Mouse (Mus musculus) midbrain, embryonic 14.5 days (tissue): Measurements from ENCODE around the gene Ccdc59. TPM values are rescaled to one million over a fixed set of nuclear protein-coding genes. Genes with fewer than 3 reads are reported as not detected.

ENCODE experiments used
- ATAC-seq: fragments of 200-750 bp; cut with Nextera tagmentation; 2 replicates; pipeline ENCODE4 v1.8.0; 2017; ENCODE audit warnings: moderate number of reproducible peaks, moderate library complexity; ENCODE audit not compliant: low FRiP score, low TSS enrichment
- DNase-seq: peaks from one replicate; pipeline ENCODE4 v3.0.0-alpha.2; 2015
- H3K27ac ChIP-seq: fragments of 300-500 bp; sonication (generic); replicated peaks from 2 replicates; pipeline ENCODE4 v1.5.1; 2014; ENCODE audit warnings: mild to moderate bottlenecking, low read depth, low read length, moderate library complexity
- H3K27me3 ChIP-seq: fragments of 300-500 bp; sonication (generic); 2 replicates; pipeline ENCODE4 v1.6.1; 2014; ENCODE audit warnings: low read length, control low read depth, mixed read lengths; ENCODE audit not compliant: control insufficient read depth, insufficient read depth
- H3K36me3 ChIP-seq: fragments of 300-500 bp; sonication (generic); 2 replicates; pipeline ENCODE4 v1.6.1; 2014; ENCODE audit warnings: low read length, control low read depth; ENCODE audit not compliant: control insufficient read depth, insufficient read depth
- H3K4me1 ChIP-seq: fragments of 300-500 bp; sonication (generic); 2 replicates; pipeline ENCODE4 v1.6.1; 2014; ENCODE audit warnings: mild to moderate bottlenecking, antibody characterized with exemption, low read length, control low read depth; ENCODE audit not compliant: control insufficient read depth, insufficient read depth
- H3K4me2 ChIP-seq: fragments of 300-500 bp; sonication (generic); 2 replicates; pipeline ENCODE4 v1.6.1; 2014; ENCODE audit warnings: mild to moderate bottlenecking, low read length, moderate library complexity
- H3K4me3 ChIP-seq: fragments of 300-500 bp; sonication (generic); replicated peaks from 2 replicates; pipeline ENCODE4 v1.5.1; 2014; ENCODE audit warnings: low read depth, low read length
- H3K9ac ChIP-seq: fragments of 300-500 bp; sonication (generic); replicated peaks from 2 replicates; pipeline ENCODE4 v1.6.1; 2014; ENCODE audit warnings: mild to moderate bottlenecking, low read length, moderate library complexity
- H3K9me3 ChIP-seq: fragments of 300-500 bp; sonication (generic); 2 replicates; pipeline ENCODE4 v1.6.1; 2016; ENCODE audit warnings: low read length, control low read depth, mixed read lengths; ENCODE audit not compliant: control insufficient read depth
- WGBS: fragments of 180-500 bp; shearing (Covaris S2); extraction: QIAGEN DNeasy Blood & Tissue Kit; methylation state at CpG from one replicate; pipeline ENCODE4 v1.1.7; 2014; 5-methylcytosine and 5-hydroxymethylcytosine counted together
- polyA plus RNA-seq: library from polyadenylated mRNA; unstranded; fragments of >200 nt; fragmentation: Nextera tagmentation; extraction: Ambion mirVana; gene quantifications from 2 replicates; pipeline ENCODE4 v1.2.1, GENCODE M21; 2014

Ccdc59 gene
- polyA plus RNA-seq, 1 experiment from 2014 or later: 50.0 TPM

GRCm38 (mm10) chr10:105834627-105835228, 6.1 kb upstream of the Ccdc59 start:
- 62% methylated on average over 10 of the region's 10 CpGs for WGBS
- H3K27ac ChIP-seq: no peak overlapping the region
- no peaks in the 10 kb centered on the region for H3K27me3 ChIP-seq
- H3K9ac ChIP-seq: no peak overlapping the region
- H3K4me1 ChIP-seq: no peaks in the 10 kb centered on the region
- DNase-seq: peak; percentile 69
- no peaks in the 10 kb centered on the region for H3K9me3 ChIP-seq
- no peaks in the 10 kb centered on the region for H3K36me3 ChIP-seq
- ATAC-seq: no peak
- H3K4me2 ChIP-seq: no peak overlapping the region
- no peak overlapping the region for H3K4me3 ChIP-seq

GRCm38 (mm10) chr10:105842574-105842973, 1.7 kb downstream of the Ccdc59 start:
- 84% methylated on average over 7 of the region's 7 CpGs for WGBS
- no peak for DNase-seq
- H3K4me3 ChIP-seq: 0 out of 2 replicates have a peak overlapping the region, but pooled peaks have one; percentile 82

GRCm38 (mm10) chr10:105850286-105850685, 9.4 kb downstream of the Ccdc59 start:
- no peak for DNase-seq
- no peak overlapping the region for H3K27ac ChIP-seq
- H3K4me1 ChIP-seq: no peaks in the 10 kb centered on the region
- H3K27me3 ChIP-seq: no peaks in the 10 kb centered on the region
- H3K9me3 ChIP-seq: no peaks in the 10 kb centered on the region
- no peak overlapping the region for H3K4me2 ChIP-seq
- 90% methylated on average over 5 of the region's 5 CpGs for WGBS
- no peak overlapping the region for H3K9ac ChIP-seq
- ATAC-seq: no peak
- no peak overlapping the region for H3K4me3 ChIP-seq
- peaks cover 54% of the 10 kb centered on the region for H3K36me3 ChIP-seq

More at GRCm38 (mm10) chr10:105842574-105842973, 1.7 kb downstream of the Ccdc59 start:
- peaks cover 11% of the 10 kb centered on the region; the same call in 1 of the 2 replicates for H3K4me1 ChIP-seq
- H3K9ac ChIP-seq: no peak overlapping the region
- no peaks in the 10 kb centered on the region for H3K9me3 ChIP-seq
- ATAC-seq: no peak
- peak overlapping the region; percentile 66 for H3K4me2 ChIP-seq
- no peak overlapping the region for H3K27ac ChIP-seq
- peaks cover 44% of the 10 kb centered on the region for H3K36me3 ChIP-seq
- H3K27me3 ChIP-seq: no peaks in the 10 kb centered on the region

- no peak overlapping the region for H3K4me2 ChIP-seq
- H3K36me3 ChIP-seq: peaks cover 45% of the 10 kb centered on the region
- H3K4me1 ChIP-seq: no peaks in the 10 kb centered on the region
- H3K9me3 ChIP-seq: no peaks in the 10 kb centered on the region
- DNase-seq: no peak
- no peak overlapping the region for H3K9ac ChIP-seq
- no peak overlapping the region for H3K4me3 ChIP-seq
- 89% methylated on average over 4 of the region's 4 CpGs for WGBS
- H3K27me3 ChIP-seq: no peaks in the 10 kb centered on the region
- no peak overlapping the region for H3K27ac ChIP-seq
- no peak for ATAC-seq
These were observed 10.3 kb downstream of the Ccdc59 start for GRCm38 (mm10) chr10:105851136-105851535.

GRCm38 (mm10) chr10:105867312-105867711, 26.4 kb downstream of the Ccdc59 start:
- ATAC-seq (no peak), DNase-seq (peak; percentile 78)
- Histone ChIP-seq H3K27ac (no peak overlapping the region), H3K9ac (no peak overlapping the region), H3K9me3 (no peaks in the 10 kb centered on the region), H3K4me3 (no peak overlapping the region), H3K4me2 (no peak overlapping the region), H3K4me1 (no peaks in the 10 kb centered on the region), H3K27me3 (no peaks in the 10 kb centered on the region), H3K36me3 (no peaks in the 10 kb centered on the region)
- WGBS: 48% methylated on average over 4 of the region's 4 CpGs

Other genes starting within 250 kb of the Ccdc59 start
- gene Mettl25, start 313 bp downstream of the Ccdc59 start, polyA plus RNA-seq: 15.3 and 18.9 TPM in 2 replicates